Mouse (Mus musculus) thymus, adult 2 months (tissue): ENCODE measurements around the gene Dnajc13. TPM values are rescaled to one million over a fixed set of nuclear protein-coding genes. Genes with fewer than 3 reads are reported as not detected.

Experiments
- DNase-seq: peaks from one replicate; pipeline ENCODE4 v3.0.0; 2021
- H3K27ac ChIP-seq: fragments of 200-500 bp; 2 replicates; pipeline ENCODE4 v1.5.1; 2012; ENCODE audit warnings: low read length, control low read depth; ENCODE audit not compliant: control insufficient read depth, insufficient read depth
- H3K27me3 ChIP-seq: fragments of 200-500 bp; 2 replicates; pipeline ENCODE4 v1.6.1; 2012; ENCODE audit warnings: mild to moderate bottlenecking, low read length, moderate library complexity, mixed read lengths; ENCODE audit not compliant: control insufficient read depth, insufficient read depth
- H3K36me3 ChIP-seq: fragments of 200-500 bp; 2 replicates; pipeline ENCODE4 v1.6.1; 2012; ENCODE audit warnings: mild to moderate bottlenecking, low read length, moderate library complexity; ENCODE audit not compliant: control insufficient read depth, insufficient read depth
- H3K4me1 ChIP-seq: fragments of 200-500 bp; replicated peaks from 2 replicates; pipeline ENCODE4 v1.6.1; 2012; ENCODE audit warnings: low read length; ENCODE audit not compliant: control insufficient read depth, insufficient read depth
- H3K4me3 ChIP-seq: fragments of 200-500 bp; 2 replicates; pipeline ENCODE4 v1.5.1; 2012; ENCODE audit warnings: mild to moderate bottlenecking, low read length, control low read depth, moderate library complexity; ENCODE audit not compliant: control insufficient read depth, insufficient read depth
- CTCF ChIP-seq: fragments of 200-500 bp; IDR thresholded peaks from 2 replicates; pipeline ENCODE4 v1.5.1; 2012; ENCODE audit warnings: mild to moderate bottlenecking, control low read depth, low read length, moderate library complexity, borderline replicate concordance; ENCODE audit not compliant: control insufficient read depth, poor library complexity, insufficient read depth; ENCODE audit errors: extremely low read depth
- POLR2A ChIP-seq: fragments of 200-500 bp; IDR thresholded peaks from 2 replicates; pipeline ENCODE4 v1.6.1; 2012; ENCODE audit warnings: mild to moderate bottlenecking, low read length, control low read depth, moderate library complexity; ENCODE audit not compliant: control insufficient read depth, poor library complexity, insufficient read depth; ENCODE audit errors: extremely low read depth
- WGBS: fragments of 180-500 bp; shearing (Covaris S2); methylation state at CpG from one replicate; pipeline ENCODE4 v1.1.7; 2018; 5-methylcytosine and 5-hydroxymethylcytosine counted together
- polyA plus RNA-seq: library from polyadenylated mRNA; depleted of rRNA; stranded (reverse); fragments of >200 nt; gene quantifications from 2 replicates; pipeline ENCODE4 v1.2.3, GENCODE M21; 2012

Dnajc13 gene
- polyA plus RNA-seq, 1 experiment: 59.7 TPM

GRCm38 (mm10) chr9:104140351-104140750 lies 122.4 kb downstream of the Dnajc13 start:
- Histone ChIP-seq H3K36me3 (no peaks in the 10 kb centered on the region), H3K4me3 (no peak overlapping the region), H3K4me1 (no peaks in the 10 kb centered on the region), H3K27me3 (no peaks in the 10 kb centered on the region), H3K27ac (no peak overlapping the region)
- WGBS: 69% methylated on average over 6 of the region's 6 CpGs
- no peak for DNase-seq
- TF ChIP-seq CTCF (no peak), POLR2A (no peak)

- TF ChIP-seq POLR2A: no peak
- H3K4me1 ChIP-seq: no peaks in the 10 kb centered on the region
- H3K27ac ChIP-seq: no peak overlapping the region
- no peaks in the 10 kb centered on the region for H3K27me3 ChIP-seq
- no peak overlapping the region for H3K4me3 ChIP-seq
- no peak for DNase-seq
- no peaks in the 10 kb centered on the region for H3K36me3 ChIP-seq
- 90% methylated on average over 9 of the region's 9 CpGs for WGBS
Observed at GRCm38 (mm10) chr9:104130141-104130755, 132.5 kb downstream of the Dnajc13 start.

GRCm38 (mm10) chr9:104128110-104128509 lies 134.6 kb downstream of the Dnajc13 start:
- Histone ChIP-seq H3K27ac (no peak overlapping the region), H3K36me3 (no peaks in the 10 kb centered on the region), H3K27me3 (no peaks in the 10 kb centered on the region), H3K4me3 (no peak overlapping the region), H3K4me1 (no peaks in the 10 kb centered on the region)
- WGBS: 88% methylated on average over 2 of the region's 2 CpGs
- TF ChIP-seq POLR2A (no peak), CTCF (no peak)
- DNase-seq: no peak

DNA sequence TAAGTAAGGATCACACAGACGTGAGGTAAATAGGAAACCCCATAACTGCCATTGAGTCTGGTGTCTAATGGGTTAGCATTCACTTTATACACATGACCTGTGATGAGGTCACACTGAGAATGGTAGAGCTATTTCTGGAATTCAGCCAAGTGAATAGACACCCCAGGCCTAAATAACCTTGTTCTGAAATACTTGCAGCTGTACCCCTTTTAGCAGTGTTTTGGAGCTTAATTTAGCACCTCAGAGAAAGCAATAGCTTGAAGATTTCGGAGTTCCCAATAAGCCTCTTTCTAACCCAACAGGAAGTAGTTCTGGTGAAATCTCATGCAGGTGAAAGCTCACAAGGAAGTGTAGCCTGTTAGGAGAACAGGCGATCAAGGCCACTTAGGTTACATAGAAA lies 135.9 kb downstream of the Dnajc13 start, which contains the start of gene Ackr4:
Ackr4 (minus strand) TSS at position 101 of the 400 bp plus-strand sequence.
- DNase-seq: no peak
- 94% methylated on average over 3 of the region's 3 CpGs for WGBS
- TF ChIP-seq POLR2A: no peak
- TF ChIP-seq CTCF: no peak
- H3K4me1 ChIP-seq: no peaks in the 10 kb centered on the region
- no peak within 1 kb of the TSS for H3K27ac ChIP-seq
- H3K27me3 ChIP-seq: no peaks in the 10 kb centered on the region
- H3K36me3 ChIP-seq: no peaks in the 10 kb centered on the region
- H3K4me3 ChIP-seq: no peak within 1 kb of the TSS

DNA sequence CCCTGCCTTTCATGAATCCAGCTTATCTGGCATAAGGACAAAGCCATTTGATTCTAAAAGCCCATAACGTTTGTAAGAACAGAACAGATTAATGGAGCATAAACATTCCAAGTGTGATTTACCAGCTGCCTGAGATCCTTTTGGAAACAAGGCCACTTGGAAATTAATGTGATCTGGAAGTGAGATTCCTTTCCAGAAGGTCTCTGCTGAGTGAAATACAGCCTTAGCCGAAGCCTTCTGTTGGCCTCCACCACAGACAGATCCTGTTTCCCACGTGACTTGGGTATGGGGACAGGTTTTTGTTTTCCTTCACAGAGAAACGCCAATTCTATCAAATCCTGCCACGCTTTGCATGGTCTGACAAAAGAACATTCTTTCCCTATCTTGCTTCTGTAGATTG lies 139.1 kb downstream of the Dnajc13 start:
- H3K4me3 ChIP-seq: no peak overlapping the region
- TF ChIP-seq POLR2A: no peak
- TF ChIP-seq CTCF: no peak
- no peak overlapping the region for H3K27ac ChIP-seq
- DNase-seq: no peak
- WGBS: 90% methylated on average over 5 of the region's 5 CpGs
- no peaks in the 10 kb centered on the region for H3K4me1 ChIP-seq
- no peaks in the 10 kb centered on the region for H3K27me3 ChIP-seq
- no peaks in the 10 kb centered on the region for H3K36me3 ChIP-seq

DNA sequence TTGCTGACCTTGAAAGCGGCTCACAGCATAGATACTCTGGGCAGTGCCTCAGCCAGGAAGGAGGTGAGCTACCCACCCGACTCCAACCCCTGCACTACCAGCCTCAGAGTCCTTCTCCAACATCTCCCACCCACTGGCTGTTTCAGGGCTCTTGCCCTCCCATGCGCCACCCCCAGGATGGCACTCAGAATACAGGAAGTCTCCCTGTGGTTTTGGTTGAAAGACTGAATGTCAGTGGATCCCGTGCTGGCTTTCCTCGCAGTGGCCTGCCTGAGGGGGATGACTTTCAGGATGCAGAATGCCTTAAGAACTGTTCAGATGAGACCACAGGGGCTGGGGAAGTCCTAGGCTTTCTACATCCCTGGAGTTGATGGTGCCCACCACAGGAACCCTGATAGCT lies 139.6 kb downstream of the Dnajc13 start:
- no peak overlapping the region for H3K27ac ChIP-seq
- TF ChIP-seq CTCF (no peak), POLR2A (no peak)
- H3K36me3 ChIP-seq: no peaks in the 10 kb centered on the region
- H3K4me1 ChIP-seq: no peaks in the 10 kb centered on the region
- no peaks in the 10 kb centered on the region for H3K27me3 ChIP-seq
- no peak for DNase-seq
- no peak overlapping the region for H3K4me3 ChIP-seq
- 36% methylated on average over 5 of the region's 5 CpGs for WGBS

DNA sequence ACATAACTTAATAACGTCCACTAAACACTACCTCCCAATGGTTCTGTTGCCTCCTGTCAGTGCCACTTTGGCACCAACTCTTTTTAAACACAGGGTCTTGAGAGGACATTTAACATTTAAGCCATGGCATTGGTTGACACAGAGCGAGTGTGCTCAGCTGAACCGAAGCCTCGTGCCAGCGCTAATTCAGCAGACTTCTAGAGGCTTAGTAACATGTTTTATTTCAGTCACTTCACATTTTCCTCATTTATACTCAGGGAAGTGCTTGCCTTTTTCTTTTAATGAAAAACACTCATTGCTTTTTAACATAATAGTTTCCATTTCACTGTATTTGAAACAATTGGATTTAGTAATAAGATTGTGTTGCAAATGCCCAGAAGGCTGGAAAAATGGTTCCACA lies 153.6 kb downstream of the Dnajc13 start:
- TF ChIP-seq POLR2A (no peak), CTCF (no peak)
- H3K27me3 ChIP-seq: no peaks in the 10 kb centered on the region
- H3K4me1 ChIP-seq: no peaks in the 10 kb centered on the region
- DNase-seq: no peak
- H3K36me3 ChIP-seq: no peaks in the 10 kb centered on the region
- no peak overlapping the region for H3K27ac ChIP-seq
- WGBS: 96% methylated on average over 5 of the region's 5 CpGs
- no peak overlapping the region for H3K4me3 ChIP-seq
